Mouse (Mus musculus) liver, postnatal 0 days (tissue): ENCODE data around the gene Npnt. TPM values are rescaled to one million over a fixed set of nuclear protein-coding genes. Genes with fewer than 3 reads are reported as not detected.

ENCODE experiments used
- ATAC-seq: fragments of 200-750 bp; cut with Nextera tagmentation; 2 replicates; pipeline ENCODE4 v1.8.0; 2017; ENCODE audit warnings: mild to moderate bottlenecking, moderate library complexity
- DNase-seq: peaks from one replicate; pipeline ENCODE4 v3.0.0-alpha.2; 2016
- H3K27ac ChIP-seq: fragments of 300-500 bp; sonication (generic); 2 replicates; pipeline ENCODE4 v1.5.1; 2014; ENCODE audit warnings: antibody characterized with exemption, moderate library complexity, mild to moderate bottlenecking, low read depth
- H3K27me3 ChIP-seq: fragments of 300-500 bp; sonication (generic); 2 replicates; pipeline ENCODE4 v1.6.1; 2014; ENCODE audit warnings: low read length, control low read depth, mixed read lengths; ENCODE audit not compliant: insufficient read depth
- H3K36me3 ChIP-seq: fragments of 300-500 bp; sonication (generic); replicated peaks from 2 replicates; pipeline ENCODE4 v1.6.1; 2014; ENCODE audit warnings: mild to moderate bottlenecking, control low read depth, low read length, moderate library complexity, mixed read lengths; ENCODE audit not compliant: insufficient read depth
- H3K4me1 ChIP-seq: fragments of 300-500 bp; sonication (generic); 2 replicates; pipeline ENCODE4 v1.6.1; 2014; ENCODE audit warnings: antibody characterized with exemption, mild to moderate bottlenecking, control low read depth; ENCODE audit not compliant: insufficient read depth
- H3K4me2 ChIP-seq: fragments of 300-500 bp; sonication (generic); 2 replicates; pipeline ENCODE4 v1.6.1; 2014; ENCODE audit warnings: low read depth, mild to moderate bottlenecking, low read length, moderate library complexity, mixed read lengths
- H3K4me3 ChIP-seq: fragments of 300-500 bp; sonication (generic); 2 replicates; pipeline ENCODE4 v1.5.1; 2014; ENCODE audit warnings: low read depth, low read length
- H3K9ac ChIP-seq: fragments of 300-500 bp; sonication (generic); replicated peaks from 2 replicates; pipeline ENCODE4 v1.6.1; 2014; ENCODE audit warnings: mild to moderate bottlenecking, moderate library complexity
- H3K9me3 ChIP-seq: fragments of 300-500 bp; sonication (generic); 2 replicates; pipeline ENCODE4 v1.6.1; 2016; ENCODE audit warnings: mild to moderate bottlenecking, control low read depth, low read length, mixed read lengths
- CTCF ChIP-seq: sonication (generic); IDR thresholded peaks from 2 replicates; pipeline ENCODE4 v1.5.1; 2016; ENCODE audit warnings: antibody characterized with exemption, low read depth
- EP300 ChIP-seq: IDR thresholded peaks from 2 replicates; pipeline ENCODE4 v1.6.1; 2016; ENCODE audit warnings: antibody characterized with exemption, low read depth, mild to moderate bottlenecking
- WGBS: fragments of 180-500 bp; shearing (Covaris S2); extraction: QIAGEN DNeasy Blood & Tissue Kit; methylation state at CpG from one replicate; pipeline ENCODE4 v1.1.7; 2014; ENCODE audit not compliant: insufficient replicate concordance; 5-methylcytosine and 5-hydroxymethylcytosine counted together
- polyA plus RNA-seq: library from polyadenylated mRNA; unstranded; fragments of >200 nt; fragmentation: Nextera tagmentation; extraction: Ambion mirVana; gene quantifications from 2 replicates; pipeline ENCODE4 v1.2.1, GENCODE M21; 2015

The Npnt gene
- polyA plus RNA-seq, 1 experiment from 2014 or later, result 10.4 TPM

DNA sequence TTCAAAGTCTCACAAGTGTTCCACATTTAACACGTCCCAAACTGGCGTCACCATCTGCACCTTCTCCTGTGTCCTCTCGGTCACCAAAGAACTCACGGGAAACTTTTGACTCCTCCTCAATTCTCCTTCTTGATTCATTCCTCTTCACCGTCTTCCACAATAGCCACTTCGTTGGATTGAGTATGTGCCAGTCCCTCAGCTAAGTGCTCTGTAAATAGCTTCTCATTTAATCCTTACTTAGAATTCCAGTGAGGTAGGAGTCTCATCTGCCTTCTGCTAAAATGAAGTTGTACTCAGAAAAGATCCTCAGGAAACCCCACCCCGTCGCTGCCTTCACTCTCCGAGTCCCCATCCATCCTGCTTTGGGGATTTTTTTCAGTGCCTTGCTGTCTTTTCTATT lies 21.9 kb downstream of the Npnt start:
- DNase-seq (no peak), ATAC-seq (no peak)
- Histone ChIP-seq H3K36me3 (no peaks in the 10 kb centered on the region; the same call in 1 of the 2 replicates), H3K27ac (no peak overlapping the region), H3K4me2 (no peak overlapping the region), H3K9me3 (no peaks in the 10 kb centered on the region), H3K4me3 (no peak overlapping the region), H3K27me3 (no peaks in the 10 kb centered on the region), H3K4me1 (no peaks in the 10 kb centered on the region), H3K9ac (no peak overlapping the region)
- 84% methylated on average over 9 of the region's 9 CpGs for WGBS
- TF ChIP-seq EP300 (no peak), CTCF (no peak)

GRCm38 (mm10) chr3:132919798-132920197 lies 30.3 kb downstream of the Npnt start:
- Histone ChIP-seq H3K9me3 (no peaks in the 10 kb centered on the region), H3K4me3 (no peak overlapping the region), H3K9ac (no peak overlapping the region), H3K36me3 (no peaks in the 10 kb centered on the region), H3K4me2 (no peak overlapping the region), H3K27me3 (no peaks in the 10 kb centered on the region), H3K4me1 (peaks cover 5% of the 10 kb centered on the region), H3K27ac (no peak overlapping the region)
- 79% methylated on average over 3 of the region's 3 CpGs for WGBS
- no peak for DNase-seq
- TF ChIP-seq CTCF (no peak), EP300 (no peak)
- no peak for ATAC-seq

- H3K27me3 ChIP-seq, result no peaks in the 10 kb centered on the region
- WGBS, result 79% methylated on average over 11 of the region's 11 CpGs
Observed at GRCm38 (mm10) chr3:132919240-132919639, 30.9 kb downstream of the Npnt start.

DNA sequence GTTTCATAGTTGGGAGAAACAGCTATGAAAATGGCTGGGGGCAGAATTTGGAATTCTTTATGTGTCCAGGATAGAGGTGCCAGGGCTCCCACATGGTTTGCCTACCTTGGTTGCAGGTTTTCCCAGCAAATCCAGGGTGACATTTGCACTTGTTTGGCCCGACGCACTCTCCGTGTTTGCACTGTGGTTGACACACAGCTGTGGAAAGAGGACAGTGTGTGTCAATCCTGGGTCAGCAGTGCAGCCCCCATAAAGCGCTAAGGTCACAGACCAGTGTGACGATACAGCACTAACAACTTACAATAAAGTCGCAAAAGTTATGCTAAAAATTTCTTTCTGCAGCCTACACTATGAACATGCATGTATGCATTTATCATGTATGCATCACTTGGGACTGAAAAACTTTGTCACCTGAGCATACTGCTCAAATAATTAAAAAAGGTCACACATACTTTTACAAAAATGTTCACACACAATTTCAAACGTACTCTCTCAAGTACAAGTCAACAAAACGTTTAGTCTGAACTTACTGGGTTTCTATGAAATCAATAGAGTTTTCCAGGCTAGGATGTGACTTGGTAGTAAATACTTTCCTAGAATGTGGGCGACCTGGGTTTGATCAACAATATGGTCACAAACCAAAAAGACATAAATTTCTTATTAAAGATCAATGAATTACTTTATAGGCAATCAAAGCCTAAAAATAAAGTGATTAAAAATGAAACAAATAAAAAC lies 32.6 kb downstream of the Npnt start:
- DNase-seq, result peak; percentile 62
- ATAC-seq, result peak; percentile 98
- 56% methylated on average over 9 of the region's 9 CpGs for WGBS
- H3K27ac ChIP-seq, result peak overlapping the region; percentile 68
- no peaks in the 10 kb centered on the region for H3K27me3 ChIP-seq
- TF ChIP-seq CTCF (no peak), EP300 (no peak)
- no peak overlapping the region for H3K4me2 ChIP-seq
- no peaks in the 10 kb centered on the region for H3K9me3 ChIP-seq
- H3K4me3 ChIP-seq, result no peak overlapping the region
- H3K9ac ChIP-seq, result no peak overlapping the region
- H3K4me1 ChIP-seq, result peaks cover 5% of the 10 kb centered on the region
- H3K36me3 ChIP-seq, result no peaks in the 10 kb centered on the region

More at GRCm38 (mm10) chr3:132919240-132919639, 30.9 kb downstream of the Npnt start:
- H3K4me2 ChIP-seq, result no peak overlapping the region
- no peak overlapping the region for H3K4me3 ChIP-seq
- no peak for ATAC-seq
- H3K27ac ChIP-seq, result no peak overlapping the region
- no peak for DNase-seq
- peaks cover 5% of the 10 kb centered on the region for H3K4me1 ChIP-seq
- H3K9ac ChIP-seq, result no peak overlapping the region
- no peaks in the 10 kb centered on the region for H3K9me3 ChIP-seq
- H3K36me3 ChIP-seq, result no peaks in the 10 kb centered on the region
- no peak for TF ChIP-seq CTCF
- TF ChIP-seq EP300, result no peak

- Histone ChIP-seq H3K9ac (no peak overlapping the region), H3K36me3 (no peaks in the 10 kb centered on the region), H3K4me2 (no peak overlapping the region), H3K4me3 (no peak overlapping the region), H3K27me3 (no peaks in the 10 kb centered on the region), H3K4me1 (peaks cover 2% of the 10 kb centered on the region), H3K27ac (no peak overlapping the region), H3K9me3 (no peaks in the 10 kb centered on the region)
- 81% methylated on average over 9 of the region's 9 CpGs for WGBS
- ATAC-seq (no peak), DNase-seq (no peak)
- TF ChIP-seq CTCF, result no peak
- no peak for TF ChIP-seq EP300
Observed at GRCm38 (mm10) chr3:132915661-132916060, 34.4 kb downstream of the Npnt start.

GRCm38 (mm10) chr3:132912420-132912819 lies 37.7 kb downstream of the Npnt start:
- Histone ChIP-seq H3K4me3 (no peak overlapping the region), H3K36me3 (0 out of 2 replicates have a peak, but pooled peaks cover 2% of the 10 kb centered on the region), H3K9ac (no peak overlapping the region), H3K9me3 (no peaks in the 10 kb centered on the region), H3K27me3 (no peaks in the 10 kb centered on the region), H3K27ac (no peak overlapping the region), H3K4me2 (no peak overlapping the region), H3K4me1 (no peaks in the 10 kb centered on the region)
- 76% methylated on average over 2 of the region's 2 CpGs for WGBS
- TF ChIP-seq CTCF, result no peak
- DNase-seq, result no peak
- ATAC-seq, result no peak

DNA sequence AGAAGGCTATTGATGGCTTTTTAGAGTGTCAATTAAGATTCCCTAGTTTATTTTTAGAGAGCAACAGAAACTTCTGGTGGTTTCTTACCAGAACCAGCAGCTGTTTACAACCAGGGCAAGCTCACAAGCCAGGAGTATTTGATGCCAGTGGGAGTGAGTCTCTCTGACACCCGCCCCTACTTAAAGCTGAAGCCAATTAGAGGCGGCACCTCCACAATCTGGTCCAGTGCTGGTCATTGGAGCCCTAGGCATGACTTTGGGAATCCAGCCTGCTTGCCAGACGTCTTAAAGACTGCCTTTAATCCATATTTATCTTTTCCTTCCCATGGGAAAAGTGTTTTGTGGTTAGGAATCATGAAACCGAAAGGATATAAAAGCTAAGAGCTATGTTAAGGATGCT lies 38.4 kb downstream of the Npnt start:
- Histone ChIP-seq H3K4me3 (no peak overlapping the region), H3K36me3 (0 out of 2 replicates have a peak, but pooled peaks cover 2% of the 10 kb centered on the region), H3K9me3 (no peaks in the 10 kb centered on the region), H3K27ac (no peak overlapping the region), H3K4me2 (no peak overlapping the region), H3K27me3 (no peaks in the 10 kb centered on the region), H3K4me1 (no peaks in the 10 kb centered on the region), H3K9ac (no peak overlapping the region)
- no peak for TF ChIP-seq CTCF
- ATAC-seq (no peak), DNase-seq (no peak)
- WGBS, result 71% methylated on average over 4 of the region's 4 CpGs
